Mouse (Mus musculus): ENCODE results near the gene Ube2z. TPM values are rescaled to one million over a fixed set of nuclear protein-coding genes. Genes with fewer than 3 reads are reported as not detected.

The Ube2z gene
- total RNA-seq, 2 experiments from 2014 or later = 53.5 to 57.9 TPM

GRCm38 (mm10) chr11:96005403-96006271 is 59.6 kb downstream of the Ube2z start, which contains the start of gene Igf2bp1:
Igf2bp1 (minus strand) TSS chr11:96005940.
- intact Hi-C loops (cut with DNase I) = loop anchor here (5.0 to 10.0 kb wide), 4 partner anchors 197 to 861 kb away; partner anchors contain the start of genes Dlx4 and Hoxb4
- no peak within 1 kb of the TSS for H3K27ac ChIP-seq
- TF ChIP-seq CTCF (IDR thresholded peaks at IDR 0.05) = no peak
- H3K4me3 ChIP-seq = no peak within 1 kb of the TSS
- DNase-seq (ENCODE audit: extremely low spot score in 1 of 2, low spot score in 2 of 2) = no peak

DNA sequence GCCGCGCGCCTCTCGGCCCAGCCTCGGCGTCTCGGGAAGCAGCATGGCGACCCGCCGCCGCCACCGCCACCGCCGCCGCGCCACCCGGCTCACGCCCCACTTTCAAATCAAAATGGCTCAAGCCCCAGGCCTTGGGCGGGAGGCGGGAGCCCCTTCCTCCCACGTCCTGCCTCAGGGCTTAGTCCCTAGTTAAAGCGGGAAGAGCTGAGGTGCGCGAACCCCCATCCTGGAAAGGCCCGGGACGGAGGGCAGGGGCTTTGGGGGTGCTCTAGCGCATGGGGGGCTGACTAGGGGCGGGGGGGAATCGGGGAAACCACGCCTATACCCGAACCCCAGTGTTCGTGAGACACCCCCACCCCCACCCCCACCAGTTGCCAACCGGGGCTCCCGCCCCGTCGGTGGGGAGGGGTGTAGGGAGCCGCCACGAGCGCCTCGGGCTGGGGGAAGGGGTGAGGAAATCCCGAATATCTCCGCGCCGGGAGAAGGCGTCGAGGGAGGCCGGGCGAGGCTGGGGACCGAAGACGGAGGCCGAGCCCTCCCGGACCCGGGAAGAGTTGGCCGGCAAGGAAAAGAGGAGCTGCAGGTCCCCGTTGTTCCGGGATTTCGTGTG is 60.3 kb downstream of the Ube2z start:
- no peak overlapping the region for H3K27ac ChIP-seq

GRCm38 (mm10) chr11:96003969-96004792 is 61.0 kb downstream of the Ube2z start:
- DNase-seq (ENCODE audit: extremely low spot score in 1 of 2, low spot score in 2 of 2) = no peak
- Histone ChIP-seq H3K27ac (no peak overlapping the region), H3K4me3 (no peak overlapping the region)
- no peak for TF ChIP-seq CTCF (IDR thresholded peaks at IDR 0.05)
- intact Hi-C loops (cut with DNase I) = loop anchor here (5.0 to 10.0 kb wide), 3 partner anchors 87 to 859 kb away; partner anchors contain the start of genes Dlx4 and Hoxb4

More for the DNA sequence above, 60.3 kb downstream of the Ube2z start:
- H3K4me3 ChIP-seq = no peak overlapping the region
- no peak for TF ChIP-seq CTCF (IDR thresholded peaks at IDR 0.05)
- no peak for DNase-seq (ENCODE audit: extremely low spot score in 1 of 2, low spot score in 2 of 2)
- intact Hi-C loops (cut with DNase I) = loop anchor here (5.0 to 10.0 kb wide), 5 partner anchors 88 to 860 kb away; partner anchors contain the start of genes Dlx4 and Hoxb4

DNA sequence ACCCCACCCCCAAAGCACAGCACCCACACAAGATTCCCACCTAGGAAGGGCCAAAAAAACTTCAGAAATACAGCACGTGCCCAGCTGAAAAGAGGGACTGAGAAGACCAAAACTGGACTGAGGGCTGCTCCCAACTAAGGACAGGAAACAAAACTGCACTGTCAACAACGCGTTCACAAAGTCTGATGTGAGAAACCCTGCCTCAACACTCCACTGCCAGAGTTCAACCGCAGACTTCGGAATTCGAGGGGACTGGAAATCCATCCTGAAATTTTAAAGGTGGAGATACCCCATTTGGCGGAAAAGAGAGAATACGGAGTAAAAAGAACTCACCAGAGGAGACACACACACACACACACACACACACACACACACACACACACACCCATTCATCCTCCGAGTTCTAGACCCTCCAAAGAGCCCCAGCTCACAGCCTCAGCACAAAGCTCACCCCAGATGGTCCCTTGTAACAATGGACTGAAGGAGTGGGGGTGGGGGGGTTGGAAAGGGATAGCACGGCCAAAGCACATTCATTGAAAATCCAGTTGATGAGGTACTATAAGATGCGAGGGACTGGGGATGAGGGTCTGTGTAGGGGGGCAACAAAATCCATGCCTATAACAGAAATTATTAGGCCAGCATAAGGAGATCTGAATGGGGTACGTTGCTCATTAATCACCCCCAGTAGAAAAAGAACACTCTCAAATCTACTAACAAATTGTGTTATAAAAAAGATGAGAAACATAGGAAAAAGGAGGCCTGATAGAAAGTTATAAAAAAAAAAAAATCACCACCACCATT is 61.9 kb downstream of the Ube2z start:
- Histone ChIP-seq H3K4me3 (no peak overlapping the region), H3K27ac (no peak overlapping the region)
- intact Hi-C loops (cut with DNase I) = loop anchor here (5.0 to 10.0 kb wide), 3 partner anchors 86 to 858 kb away; partner anchors contain the start of genes Dlx4 and Hoxb4
- TF ChIP-seq CTCF (IDR thresholded peaks at IDR 0.05) = no peak
- DNase-seq (ENCODE audit: extremely low spot score in 1 of 2, low spot score in 2 of 2) = no peak

Other genes starting within 250 kb of the Ube2z start
- 10 to 100 TPM; 75.1 to 80.4 TPM for gene Phospho1, start 240.9 kb downstream of the Ube2z start, total RNA-seq (2021)
- gene Gngt2, start 228.2 kb downstream of the Ube2z start, total RNA-seq (2021) = 1 to 10 TPM; 2.3 to 3.3 TPM
- 1 to 10 TPM; 7.6 to 9.4 TPM for gene Abi3, start 222.9 kb downstream of the Ube2z start, total RNA-seq (2021)
- not detected for gene B4galnt2, start 150.5 kb downstream of the Ube2z start, total RNA-seq (2021)
- under 1 TPM; 0.23 to 0.45 TPM for gene Igf2bp1, start 59.4 kb downstream of the Ube2z start, total RNA-seq (2021)
- not detected for gene Gip, start 40.8 kb downstream of the Ube2z start, total RNA-seq (2021)
- 100 to 1,000 TPM; 102 to 103 TPM for gene Snf8, start 30.5 kb downstream of the Ube2z start, total RNA-seq (2021)
- 100 to 1,000 TPM; 328 to 333 TPM for gene Atp5g1, start 10.3 kb upstream of the Ube2z start, total RNA-seq (2021)
- gene Calcoco2, start 46.6 kb upstream of the Ube2z start, total RNA-seq (2021) = not detected
- gene Ttll6, start 68.4 kb upstream of the Ube2z start, total RNA-seq (2021) = not detected
- gene Hoxb13, start 128.9 kb upstream of the Ube2z start, total RNA-seq (2021) = not detected
- not detected for gene Hoxb9, start 206.1 kb upstream of the Ube2z start, total RNA-seq (2021)
- gene Hoxb8, start 216.5 kb upstream of the Ube2z start, total RNA-seq (2021) = not detected
- not detected for gene Hoxb7, start 221.2 kb upstream of the Ube2z start, total RNA-seq (2021)
- gene Hoxb6, start 227.1 kb upstream of the Ube2z start, total RNA-seq (2021) = not detected
- gene Hoxb5, start 237.9 kb upstream of the Ube2z start, total RNA-seq (2021) = not detected

Measured in left cerebral cortex, adult 2 months (tissue).